Mouse (Mus musculus) cerebellum, postnatal 10 days (tissue): Measurements from ENCODE around the gene Ccdc71l.

Source experiments
- DNase-seq, 2 experiments: peaks; one replicate each; pipeline ENCODE4 v3.0.0; 2021; ENCODE audit warnings: mixed read lengths in 2 of 2

Ccdc71l gene

GRCm38 (mm10) chr12:32378528-32379295, at the start of gene Ccdc71l:
Gene Ccdc71l, plus strand, starts transcription at chr12:32378704.
- DNase-seq, result peak; percentile 93 to 96

DNA sequence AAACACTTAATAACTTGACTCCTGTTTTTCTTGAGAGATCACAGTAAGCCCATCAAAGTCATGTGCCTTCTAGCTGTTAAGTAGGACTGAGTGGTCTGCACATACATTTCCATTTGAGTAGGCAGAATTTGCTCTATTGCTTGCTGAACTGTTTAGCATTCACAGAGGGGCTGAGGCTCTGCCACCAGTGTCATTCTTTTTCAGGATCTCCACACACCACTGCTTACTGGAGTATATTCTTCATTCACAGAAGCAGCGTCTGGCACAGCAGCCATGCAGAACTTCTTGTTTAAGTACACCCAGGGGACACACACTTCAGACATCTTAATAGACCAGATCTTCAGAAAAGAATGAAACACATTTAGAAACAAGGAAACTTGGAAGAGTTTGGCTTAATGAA, 39.4 kb upstream of the Ccdc71l start:
- no peak for DNase-seq

- DNase-seq, result no peak
Observed at GRCm38 (mm10) chr12:32343487-32343886, 35.0 kb upstream of the Ccdc71l start.

DNA sequence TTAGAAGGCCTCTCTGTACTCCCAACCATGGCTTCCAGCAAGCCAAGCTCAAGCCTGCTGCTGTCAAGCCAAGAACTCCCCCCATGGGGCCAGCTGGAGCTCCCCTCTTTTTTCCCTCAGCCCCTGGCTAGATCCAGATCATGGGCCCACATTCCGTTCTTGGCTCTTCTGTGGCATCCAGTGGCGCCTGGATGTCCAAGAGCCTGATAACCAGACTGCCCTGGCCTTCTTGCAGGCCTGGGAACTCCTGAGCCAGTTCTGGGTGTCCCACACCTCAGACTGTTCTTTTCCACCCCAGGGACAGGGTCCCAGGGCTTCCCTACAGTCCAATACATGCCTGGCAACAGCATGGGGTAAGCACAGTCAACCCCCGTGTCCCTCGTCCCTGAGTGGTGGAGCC, 32.4 kb upstream of the Ccdc71l start:
- DNase-seq, result no peak

- no peak for DNase-seq
Observed at GRCm38 (mm10) chr12:32348493-32348892, 30.0 kb upstream of the Ccdc71l start.

DNA sequence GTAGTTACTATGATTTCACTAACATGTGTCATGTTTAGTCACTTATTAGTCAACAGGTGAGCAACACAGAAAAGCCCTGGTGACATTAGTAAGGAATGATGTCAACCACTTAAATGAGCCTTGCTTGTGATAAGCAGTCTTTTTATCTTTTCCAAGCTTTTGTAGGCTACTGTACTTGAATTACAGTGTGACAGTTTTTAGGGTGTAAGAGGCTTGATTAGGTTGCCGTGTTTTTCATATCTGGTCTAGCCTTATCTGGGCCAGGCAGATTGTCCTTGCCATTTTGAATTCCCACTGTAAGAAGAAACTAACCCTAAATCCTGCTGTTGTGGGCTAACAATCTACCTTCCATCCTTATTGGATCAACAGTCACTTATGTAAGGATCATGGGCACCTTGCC, 26.6 kb upstream of the Ccdc71l start:
- DNase-seq, result peak in 1 of 2 experiments; percentile 3

DNA sequence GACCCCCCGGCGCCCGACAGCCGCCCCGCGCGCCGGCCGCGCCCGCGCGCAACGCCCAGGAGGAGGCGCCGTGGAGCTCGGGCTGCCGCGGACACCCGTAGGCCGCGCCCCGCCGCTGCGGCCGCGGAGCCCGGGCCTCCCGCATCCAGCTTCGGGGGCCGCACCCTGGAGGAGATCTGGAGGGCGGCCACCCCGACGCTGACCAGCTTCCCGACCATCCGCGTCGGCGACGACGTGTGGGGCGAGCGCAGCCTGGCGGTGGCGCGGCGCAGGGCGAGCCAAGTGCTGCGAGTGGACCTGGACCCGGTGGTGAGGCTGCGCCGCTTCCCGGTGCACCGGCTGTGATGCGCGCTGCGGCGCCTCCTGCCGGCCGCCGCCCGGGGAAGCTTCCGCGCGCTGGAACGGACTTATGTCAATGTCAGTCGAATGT, 807 bp downstream of the Ccdc71l start:
- DNase-seq, result peak; percentile 90 to 91

GRCm38 (mm10) chr12:32379731-32380130, 1.2 kb downstream of the Ccdc71l start:
- no peak for DNase-seq

- DNase-seq, result no peak
Observed at GRCm38 (mm10) chr12:32380457-32380856, 2.0 kb downstream of the Ccdc71l start.

- no peak for DNase-seq
Observed at GRCm38 (mm10) chr12:32381011-32381410, 2.5 kb downstream of the Ccdc71l start.

GRCm38 (mm10) chr12:32419537-32419936, 41.0 kb downstream of the Ccdc71l start:
- DNase-seq, result no peak

- no peak for DNase-seq
Observed at GRCm38 (mm10) chr12:32427832-32428231, 49.3 kb downstream of the Ccdc71l start.

DNA sequence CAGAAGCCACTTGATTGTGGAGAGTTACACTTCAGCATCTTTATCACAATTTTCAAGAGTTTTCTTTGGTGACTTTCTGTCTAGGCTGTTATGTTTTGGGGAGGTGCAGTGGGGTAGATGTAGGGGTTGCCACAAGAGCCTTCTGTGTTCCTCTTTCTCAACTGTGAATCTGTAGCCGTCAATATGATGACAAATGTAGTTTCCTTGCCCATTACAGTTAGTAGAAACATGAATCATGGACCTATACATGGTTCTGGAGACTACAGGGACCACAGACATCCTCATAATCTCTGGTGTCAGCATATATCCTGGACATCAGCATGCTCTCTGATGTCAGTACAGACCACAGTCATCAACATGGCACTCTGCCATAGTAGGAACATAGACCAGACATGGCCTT, 52.5 kb downstream of the Ccdc71l start:
- no peak for DNase-seq
